Mouse (Mus musculus) brain, embryonic 14.5 days (tissue): Measurements from ENCODE around the gene Dpyd. TPM values are rescaled to one million over a fixed set of nuclear protein-coding genes. Genes with fewer than 3 reads are reported as not detected.

Experiments
- DNase-seq: peaks from one replicate; pipeline ENCODE4 v3.0.0-alpha.2; 2011; ENCODE audit warnings: low read depth
- CTCF ChIP-seq: fragments of 200-500 bp; IDR thresholded peaks from 2 replicates; pipeline ENCODE4 v1.5.1; 2012; ENCODE audit warnings: inconsistent platforms, mild to moderate bottlenecking, moderate library complexity, borderline replicate concordance; ENCODE audit not compliant: insufficient read depth, insufficient read length; ENCODE audit errors: extremely low read depth
- POLR2A ChIP-seq: fragments of 200-500 bp; IDR thresholded peaks from 2 replicates; pipeline ENCODE4 v1.6.1; 2012; ENCODE audit warnings: mild to moderate bottlenecking, inconsistent platforms, borderline replicate concordance; ENCODE audit not compliant: poor library complexity, insufficient read depth, insufficient read length, severe bottlenecking; ENCODE audit errors: extremely low read depth
- polyA plus RNA-seq: library from polyadenylated mRNA; depleted of rRNA; stranded (reverse); fragments of >200 nt; gene quantifications from 2 replicates; pipeline ENCODE4 v1.2.3, GENCODE M21; 2012

Dpyd gene
- polyA plus RNA-seq, 1 experiment: 2.2 TPM

GRCm38 (mm10) chr3:119275241-119275640 lies 713.3 kb downstream of the Dpyd start:
- no peak for TF ChIP-seq POLR2A
- TF ChIP-seq CTCF: no peak
- peak; percentile 31 for DNase-seq

GRCm38 (mm10) chr3:119280671-119281070 lies 718.7 kb downstream of the Dpyd start:
- no peak for DNase-seq
- no peak for TF ChIP-seq POLR2A
- no peak for TF ChIP-seq CTCF

GRCm38 (mm10) chr3:119314693-119315092 lies 752.8 kb downstream of the Dpyd start:
- TF ChIP-seq POLR2A: no peak
- no peak for TF ChIP-seq CTCF
- DNase-seq: no peak

- peak; percentile 50 for DNase-seq
- TF ChIP-seq POLR2A (no peak), CTCF (no peak)
Measured at GRCm38 (mm10) chr3:119329063-119329462, 767.1 kb downstream of the Dpyd start.

GRCm38 (mm10) chr3:119333335-119334305 lies 771.7 kb downstream of the Dpyd start:
- TF ChIP-seq CTCF (no peak), POLR2A (no peak)
- peak; percentile 88 for DNase-seq

- TF ChIP-seq POLR2A (no peak), CTCF (no peak)
Measured at GRCm38 (mm10) chr3:119361555-119362385, 799.8 kb downstream of the Dpyd start.

GRCm38 (mm10) chr3:119362392-119362791 lies 800.5 kb downstream of the Dpyd start:
- DNase-seq: no peak

More at GRCm38 (mm10) chr3:119361555-119362385, 799.8 kb downstream of the Dpyd start:
- DNase-seq: peak; percentile 97

GRCm38 (mm10) chr3:119368931-119369330 lies 807.0 kb downstream of the Dpyd start:
- no peak for TF ChIP-seq POLR2A
- peak; percentile 8; the same call in 1 of the 2 replicates for TF ChIP-seq CTCF
- DNase-seq: peak; percentile 70

More at GRCm38 (mm10) chr3:119362392-119362791, 800.5 kb downstream of the Dpyd start:
- TF ChIP-seq CTCF: no peak
- no peak for TF ChIP-seq POLR2A

GRCm38 (mm10) chr3:119381119-119381518 lies 819.2 kb downstream of the Dpyd start:
- no peak for TF ChIP-seq POLR2A
- no peak for TF ChIP-seq CTCF

GRCm38 (mm10) chr3:119382395-119382794 lies 820.5 kb downstream of the Dpyd start:
- no peak for TF ChIP-seq POLR2A

More at GRCm38 (mm10) chr3:119381119-119381518, 819.2 kb downstream of the Dpyd start:
- no peak for DNase-seq

GRCm38 (mm10) chr3:119387332-119388105 lies 825.6 kb downstream of the Dpyd start:
- DNase-seq: peak; percentile 91
- no peak for TF ChIP-seq CTCF
- TF ChIP-seq POLR2A: no peak

More at GRCm38 (mm10) chr3:119382395-119382794, 820.5 kb downstream of the Dpyd start:
- no peak for DNase-seq

- TF ChIP-seq POLR2A (no peak), CTCF (no peak)
- DNase-seq: peak; percentile 66
Measured at GRCm38 (mm10) chr3:119397205-119397604, 835.3 kb downstream of the Dpyd start.
